Mouse (Mus musculus) left cerebral cortex, postnatal 14 days (tissue): ENCODE measurements around the gene Lsamp. TPM values are rescaled to one million over a fixed set of nuclear protein-coding genes. Genes with fewer than 3 reads are reported as not detected.
"Not testable (repeated sequence)": the region's sequence is repeated elsewhere in the genome, so short reads cannot be mapped to it uniquely, and the experiment has no call there.

ENCODE experiments used
- DNase-seq, 2 experiments: peaks; one replicate each; pipeline ENCODE4 v3.0.0; 2021 to 2022; ENCODE audit warnings: low spot score in 2 of 2, mixed read lengths in 1 of 2
- intact Hi-C: fragments of 180-260 bp; cut with DNase I; formaldehyde crosslinking; loops from one replicate; pipeline ENCODE4 v1.15.1; 2025
- total RNA-seq, 2 experiments: library from RNA; stranded (reverse); gene quantifications; 2 replicates each; pipeline ENCODE4 v1.2.3; 2021

Lsamp gene
- total RNA-seq, 2 experiments from 2014 or later = 271 to 294 TPM

DNA sequence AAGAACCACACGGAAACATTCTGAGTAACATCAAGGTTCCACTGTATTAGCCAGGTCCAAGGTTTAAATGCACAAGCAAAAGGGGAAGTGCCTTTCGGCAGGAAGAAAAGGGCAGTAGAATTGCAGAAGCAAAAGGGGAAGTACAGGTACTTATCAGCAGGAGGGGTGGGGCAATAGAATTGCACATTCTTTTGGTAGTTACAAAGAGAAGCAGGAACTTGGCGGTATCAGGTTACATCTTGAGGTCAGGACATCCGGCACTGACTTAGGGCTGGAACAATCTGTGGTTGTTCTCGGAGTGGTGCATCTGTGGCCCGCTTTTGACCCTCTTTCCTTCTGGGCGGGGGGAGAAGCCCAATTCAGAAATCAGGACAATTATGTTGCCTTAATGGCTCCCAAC is 636.9 kb downstream of the Lsamp start:
- DNase-seq, intact Hi-C loops: not testable (repeated sequence)

DNA sequence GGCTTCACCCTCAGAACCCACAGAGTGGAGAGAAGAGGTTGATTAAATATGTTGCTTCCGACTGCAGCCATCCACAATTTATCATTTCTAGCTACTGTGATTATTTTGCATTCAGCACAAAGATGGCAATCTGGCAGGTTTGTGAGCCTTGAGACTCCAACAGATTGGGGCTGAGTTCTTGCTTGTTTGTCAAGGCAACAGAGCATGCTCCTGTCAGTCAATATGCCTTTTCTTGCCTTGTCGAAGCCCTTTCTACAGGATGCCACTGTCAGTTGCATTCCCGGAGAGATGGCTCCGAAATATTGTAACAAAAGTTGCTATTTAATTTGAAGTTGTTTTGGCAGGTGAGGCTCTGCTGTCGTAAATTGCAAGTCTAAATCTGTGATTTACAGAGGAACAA is 643.0 kb downstream of the Lsamp start:
- no peak for DNase-seq
- intact Hi-C loops = no loop called here

DNA sequence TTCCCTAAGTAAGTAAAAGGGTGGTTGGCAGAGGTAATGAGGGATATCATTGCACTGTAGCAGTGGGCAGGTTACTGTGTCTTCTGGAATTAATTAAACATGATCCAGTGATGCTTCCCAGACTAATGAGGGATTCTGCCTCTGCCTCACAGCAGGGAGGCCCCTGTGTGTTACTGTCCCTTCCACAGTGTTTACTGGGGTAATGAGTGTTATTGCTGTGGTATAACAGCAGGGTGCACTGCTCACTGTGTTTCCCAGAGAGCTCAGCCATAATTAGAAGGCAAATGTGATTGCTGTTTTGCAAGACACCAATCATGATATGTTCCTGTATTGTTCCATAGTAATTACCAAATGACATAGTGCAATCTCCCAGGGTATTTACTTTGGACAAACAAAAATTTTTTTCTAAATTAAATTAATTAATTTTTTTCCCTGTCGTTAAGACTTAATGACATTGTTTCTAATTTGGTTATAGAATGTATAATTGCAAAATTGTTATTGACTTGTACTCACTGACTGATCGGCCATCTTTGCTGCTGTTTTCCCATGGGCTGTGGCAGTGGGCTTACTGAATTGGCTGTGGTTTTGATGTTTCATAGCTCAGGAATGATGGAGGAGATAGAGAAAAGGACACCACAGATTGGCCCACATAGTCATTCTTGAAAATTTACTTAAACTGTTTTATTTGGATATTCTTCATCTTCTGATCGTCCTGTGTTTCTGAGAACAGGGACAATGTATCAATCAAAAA is 655.6 kb downstream of the Lsamp start:
- no peak for DNase-seq
- intact Hi-C loops = no loop called here

DNA sequence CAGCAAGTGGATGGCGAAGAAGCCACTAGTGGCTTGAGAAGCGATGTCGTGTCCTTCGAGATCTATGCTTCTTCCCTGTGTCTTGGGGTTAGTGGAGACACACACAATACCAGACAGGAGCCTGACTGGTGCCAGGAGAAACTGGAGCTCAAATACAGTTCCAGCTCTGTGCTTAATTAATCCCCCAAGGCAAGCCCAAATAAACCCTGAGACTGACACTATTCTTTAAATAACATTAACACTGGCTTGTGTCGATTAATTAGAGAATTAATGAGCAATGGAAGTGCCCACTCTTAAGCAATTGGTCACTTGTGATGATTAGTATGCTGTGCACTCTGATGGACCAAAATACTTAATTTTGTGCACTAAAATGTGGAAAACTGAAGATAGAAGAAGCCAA is 668.6 kb downstream of the Lsamp start:
- DNase-seq = no peak
- intact Hi-C loops = no loop called here

DNA sequence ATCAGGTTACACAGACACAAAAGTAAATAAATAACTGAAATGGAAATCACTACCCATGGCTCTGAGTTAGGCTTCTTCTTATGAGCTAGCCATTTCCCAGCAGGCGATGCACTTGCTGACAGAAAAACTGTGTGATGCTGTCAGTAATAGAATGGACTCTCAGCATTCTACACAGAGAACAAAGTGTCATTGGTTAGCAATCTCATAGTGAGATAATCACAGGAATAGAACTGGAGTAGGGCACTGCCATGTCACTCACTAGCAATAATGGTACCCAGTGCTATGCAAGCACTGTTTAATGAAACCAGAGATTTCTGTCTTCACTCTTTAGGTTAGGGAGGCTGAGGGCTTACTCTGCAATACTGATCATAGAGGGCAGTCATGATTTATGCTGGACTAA is 669.3 kb downstream of the Lsamp start:
- no peak for DNase-seq
- intact Hi-C loops = no loop called here

DNA sequence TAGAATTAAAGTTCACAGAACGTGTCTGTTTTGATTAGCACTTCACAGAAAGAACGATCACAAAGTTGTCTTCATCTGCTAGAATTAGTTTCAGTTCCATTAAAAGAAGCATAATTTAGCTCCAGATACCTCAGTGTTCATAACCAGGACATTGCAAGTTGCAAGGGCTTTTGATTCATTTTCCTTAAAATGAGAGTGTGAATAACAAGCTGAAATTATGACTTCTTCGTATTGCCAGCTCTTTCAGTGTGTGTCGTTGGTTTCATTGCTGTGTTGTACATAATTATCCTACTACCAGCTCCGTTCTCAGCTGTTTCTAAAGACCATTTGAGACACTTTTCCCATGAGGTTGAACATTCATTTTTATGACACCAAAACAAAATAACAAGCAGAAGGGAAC is 672.2 kb downstream of the Lsamp start:
- intact Hi-C loops = no loop called here
- DNase-seq = no peak

DNA sequence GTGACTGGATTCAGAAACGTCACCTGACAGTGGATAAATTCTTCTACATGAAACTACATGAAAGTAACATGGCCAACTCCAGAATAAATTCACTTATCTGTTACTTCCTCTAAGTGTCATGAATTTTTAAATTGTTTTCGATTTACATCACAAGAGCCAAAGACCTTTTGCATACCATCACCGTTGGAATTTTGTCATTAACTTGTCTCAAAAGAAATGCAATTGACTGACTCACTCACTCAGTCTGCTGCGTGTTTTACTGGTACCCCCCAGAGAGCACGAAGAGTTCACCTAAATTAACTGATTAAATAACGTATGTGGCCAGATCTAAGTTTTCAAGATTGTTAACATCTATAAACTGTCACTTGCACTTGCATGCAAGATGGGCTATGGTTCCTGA is 672.7 kb downstream of the Lsamp start:
- intact Hi-C loops = no loop called here
- DNase-seq = no peak

DNA sequence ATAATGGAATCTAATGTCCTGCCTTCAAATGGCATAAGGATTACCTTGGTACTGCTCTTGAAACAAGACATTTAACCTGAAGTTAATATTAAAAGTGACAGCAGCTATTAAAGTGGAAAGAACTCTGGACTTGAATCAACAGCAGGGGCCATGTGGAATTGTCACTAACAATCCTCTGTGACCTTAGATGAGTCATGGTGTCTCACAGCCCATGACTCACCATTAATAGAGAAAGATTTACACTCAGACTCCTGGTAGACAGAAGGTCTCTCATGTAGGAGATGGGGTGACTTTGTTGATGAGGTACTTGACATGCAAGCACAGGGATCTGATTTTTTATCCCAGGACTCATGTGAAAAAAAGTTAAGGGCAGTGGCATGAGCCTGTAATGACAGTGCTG is 701.4 kb downstream of the Lsamp start:
- no peak for DNase-seq

DNA sequence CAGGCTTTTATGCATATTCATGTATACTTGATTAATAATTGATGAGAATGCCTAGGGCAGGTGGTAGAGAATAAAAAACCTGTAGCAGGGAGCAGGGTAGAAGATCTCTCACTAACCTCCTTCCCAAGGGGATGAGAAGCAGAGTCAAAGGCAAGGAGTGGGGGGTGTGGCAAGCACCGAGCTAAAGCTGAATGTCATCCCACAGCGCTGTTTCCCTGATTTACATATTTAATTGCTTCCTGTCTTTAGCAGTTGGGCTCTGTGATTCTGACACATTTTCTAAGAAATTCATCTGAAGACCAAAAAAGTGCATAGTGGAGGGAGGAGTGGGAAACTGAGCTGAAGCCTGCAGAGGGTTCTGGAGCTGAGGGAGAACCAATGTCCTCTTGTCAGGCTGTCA is 708.1 kb downstream of the Lsamp start:
- peak; percentile 5 to 12 for DNase-seq
- intact Hi-C loops = no loop called here

More for the DNA sequence above, 701.4 kb downstream of the Lsamp start:
- intact Hi-C loops = no loop called here

DNA sequence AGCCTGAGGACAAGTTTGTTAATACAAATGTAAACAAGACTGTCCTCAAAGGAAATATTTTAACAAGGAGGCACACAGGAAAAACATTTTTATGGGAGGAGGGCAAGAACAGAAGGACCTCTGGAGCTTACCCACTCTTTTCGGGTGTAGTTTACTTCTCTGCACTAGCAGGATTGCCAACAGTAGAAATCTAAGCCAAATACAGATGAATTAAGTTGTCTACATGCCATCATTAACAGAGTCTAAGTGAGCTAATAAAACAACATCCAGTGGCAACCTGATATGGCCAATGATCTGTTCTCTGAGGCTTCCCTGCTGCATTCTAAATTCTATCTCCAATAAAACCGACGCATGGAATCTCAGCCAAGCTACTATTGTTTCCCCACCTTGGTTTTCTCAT is 713.1 kb downstream of the Lsamp start:
- intact Hi-C loops = no loop called here
- no peak for DNase-seq

DNA sequence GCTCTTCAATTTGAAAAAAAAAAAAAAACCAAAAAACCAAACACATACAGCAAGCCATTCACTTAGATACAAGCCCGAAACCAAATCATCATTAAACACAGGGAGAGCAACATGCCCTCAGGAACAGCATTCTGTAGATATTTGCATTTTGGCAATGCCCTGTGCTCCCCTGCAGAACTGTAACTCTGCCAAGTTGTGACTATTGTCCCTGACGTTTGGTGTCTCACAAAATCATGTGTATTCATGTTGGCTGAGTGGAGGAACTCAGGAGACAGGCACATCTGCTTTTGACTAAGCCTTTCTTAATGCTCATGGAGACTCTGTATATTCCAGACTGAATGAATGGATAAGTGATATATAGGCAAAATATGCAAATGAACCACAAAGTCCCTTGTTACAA is 724.4 kb downstream of the Lsamp start:
- intact Hi-C loops = no loop called here

DNA sequence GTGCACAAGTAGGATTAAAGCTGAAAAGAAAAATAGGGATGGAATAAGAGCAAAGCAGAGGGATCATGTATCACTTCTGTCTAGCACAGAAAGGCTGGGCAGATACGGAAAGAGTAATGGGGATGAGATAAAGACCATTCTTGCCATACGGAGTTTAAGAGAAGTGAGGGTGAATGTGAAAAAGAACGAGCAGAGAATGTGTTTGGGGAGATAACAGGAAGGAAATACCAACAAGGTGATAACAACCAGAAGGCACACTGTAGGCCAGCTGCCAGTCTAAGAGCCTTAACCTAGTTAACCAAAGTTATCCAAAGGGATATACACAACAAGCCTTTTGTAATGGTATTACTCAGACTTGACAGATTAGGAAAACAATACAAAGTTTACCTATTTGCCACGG is 725.4 kb downstream of the Lsamp start:
- intact Hi-C loops = no loop called here
- no peak for DNase-seq

More for the DNA sequence above, 724.4 kb downstream of the Lsamp start:
- DNase-seq = no peak

DNA sequence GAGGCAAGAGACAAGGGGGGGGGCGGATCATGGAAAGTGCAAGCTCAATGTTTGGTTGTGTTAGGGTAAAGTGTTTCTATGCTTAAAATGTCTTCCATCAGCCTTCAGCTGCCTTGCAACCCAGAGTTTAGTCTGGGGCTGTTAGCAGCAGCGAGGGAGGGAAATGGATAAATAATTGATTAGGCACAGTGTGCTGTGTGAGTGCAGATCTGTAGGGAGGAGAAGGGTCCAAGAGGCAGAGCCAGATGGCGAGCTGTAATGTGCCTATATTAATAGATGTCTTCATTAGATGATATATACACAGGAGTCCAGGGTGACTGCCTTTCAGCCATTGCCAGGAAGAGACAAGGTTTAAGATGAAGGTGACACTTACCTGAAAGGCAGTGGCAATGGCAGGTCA is 725.9 kb downstream of the Lsamp start:
- no peak for DNase-seq
- intact Hi-C loops = no loop called here

DNA sequence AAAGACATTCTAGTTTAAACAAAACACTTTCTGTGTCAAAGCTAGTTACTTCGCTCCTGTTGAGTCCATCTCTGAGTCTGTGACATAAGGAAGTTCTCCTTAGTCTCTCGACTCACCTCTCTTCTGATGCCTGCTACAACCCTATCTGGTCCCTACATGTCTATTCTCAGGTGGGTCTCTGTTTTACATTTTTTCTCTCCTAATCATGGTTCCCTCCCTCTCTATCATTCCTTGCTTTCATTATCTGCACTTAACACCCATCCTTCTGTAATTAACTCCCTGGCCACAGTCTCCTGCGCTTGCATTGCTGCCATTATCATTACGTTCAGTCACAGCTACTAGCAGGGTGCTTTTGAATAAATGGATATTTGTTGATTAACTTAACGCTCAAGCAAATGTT is 726.3 kb downstream of the Lsamp start:
- intact Hi-C loops = no loop called here
- no peak for DNase-seq

DNA sequence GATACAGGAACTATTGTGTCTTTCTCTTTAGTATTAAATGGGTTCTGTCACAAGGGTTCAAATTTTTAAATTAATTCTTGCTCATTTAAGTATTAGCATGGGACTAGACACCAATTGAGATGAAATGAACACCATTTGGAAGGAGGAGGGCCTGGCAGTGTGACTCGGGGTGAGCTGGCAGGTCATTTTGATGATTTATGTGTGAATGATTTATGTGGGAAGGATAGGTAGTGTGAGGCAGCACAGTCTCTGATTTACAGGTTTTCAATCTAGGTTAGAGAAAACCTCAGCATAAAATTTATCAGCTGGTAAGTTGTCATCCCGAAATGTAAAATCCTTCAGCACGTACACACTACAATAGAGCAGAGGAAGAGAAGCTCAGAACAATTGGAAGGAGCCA is 729.6 kb downstream of the Lsamp start:
- DNase-seq = no peak
- intact Hi-C loops = no loop called here

DNA sequence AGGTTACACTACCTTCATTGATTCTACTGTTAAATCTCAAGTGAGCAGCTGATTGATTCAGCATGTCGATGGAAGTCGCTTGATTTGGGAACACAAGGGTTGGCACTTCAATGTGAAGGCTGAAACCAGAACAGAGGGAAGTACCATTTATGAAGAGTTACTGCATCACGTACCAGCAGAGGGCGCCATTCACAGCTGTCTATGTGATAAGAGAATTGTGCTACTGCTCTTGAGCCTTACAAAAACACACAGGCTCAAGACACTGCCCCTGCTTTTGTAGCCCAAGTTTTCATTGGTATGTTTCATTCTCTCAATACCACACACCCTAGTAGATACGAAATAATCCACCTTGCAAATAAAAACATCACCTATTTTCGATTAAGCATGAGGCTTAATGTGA is 754.9 kb downstream of the Lsamp start:
- intact Hi-C loops = loop anchor here (5.0 kb wide), 1 partner anchor 228 kb away; no protein-coding TSS in a partner anchor
- DNase-seq = peak; percentile 48 to 65

DNA sequence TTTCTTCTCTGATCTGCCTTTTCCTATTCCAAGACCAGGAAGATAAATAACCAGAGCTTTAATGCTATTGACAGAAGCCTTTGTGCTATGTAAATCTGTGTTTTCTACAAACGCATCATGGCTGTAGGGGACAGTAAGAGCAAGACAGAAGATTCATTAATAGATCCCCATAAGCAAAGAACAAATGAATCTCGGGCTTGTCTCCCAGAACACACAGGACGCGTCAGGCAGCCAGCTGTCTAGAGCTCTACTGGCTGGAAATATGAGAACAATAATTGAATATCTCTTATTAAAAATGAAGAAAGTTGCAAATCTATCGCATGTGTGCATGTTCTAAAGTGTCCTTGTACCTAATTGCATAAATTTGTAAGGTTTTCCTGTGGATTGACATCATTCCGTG is 755.6 kb downstream of the Lsamp start:
- intact Hi-C loops = loop anchor here (5.0 kb wide), 1 partner anchor 228 kb away; no protein-coding TSS in a partner anchor

DNA sequence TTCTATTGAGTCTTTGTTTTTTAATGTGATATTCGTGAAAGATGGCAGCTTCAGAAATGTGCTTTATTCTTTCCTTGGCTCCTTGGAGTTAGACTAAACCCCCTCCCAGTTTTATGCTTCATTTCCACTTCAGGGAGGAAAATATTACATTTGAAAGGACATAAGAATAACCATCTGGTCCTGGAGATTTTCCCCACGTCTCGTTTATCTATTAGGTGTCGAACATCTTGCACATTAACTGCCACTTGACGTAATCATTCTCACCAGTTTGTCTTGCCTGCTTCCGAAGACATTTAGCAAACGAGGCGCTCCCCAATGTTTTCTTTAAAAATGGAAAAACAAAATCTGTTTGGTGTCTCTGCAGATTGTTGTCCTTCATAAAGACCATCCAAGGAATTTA is 756.1 kb downstream of the Lsamp start:
- intact Hi-C loops = no loop called here
- DNase-seq = no peak

More for the DNA sequence above, 755.6 kb downstream of the Lsamp start:
- no peak for DNase-seq

DNA sequence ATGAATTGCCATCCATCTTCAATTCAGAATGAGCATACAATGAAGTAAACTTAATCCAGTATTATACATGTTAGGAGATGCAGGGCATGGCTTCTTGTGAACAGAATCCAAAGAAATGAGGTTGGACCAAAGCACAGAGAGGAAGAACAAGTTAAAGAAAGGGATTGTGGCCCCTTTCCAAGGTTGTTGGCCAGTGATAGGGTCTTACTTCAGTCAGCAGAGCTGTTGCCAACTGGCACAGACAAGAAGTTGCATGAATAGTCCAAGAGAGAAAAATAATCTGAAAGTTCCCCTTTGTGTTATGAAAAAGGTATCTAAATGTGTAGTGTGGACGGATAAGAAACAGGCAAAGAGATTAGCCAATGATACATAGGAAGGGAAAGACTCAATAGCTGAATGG is 843.0 kb downstream of the Lsamp start:
- intact Hi-C loops = no loop called here
- no peak for DNase-seq

DNA sequence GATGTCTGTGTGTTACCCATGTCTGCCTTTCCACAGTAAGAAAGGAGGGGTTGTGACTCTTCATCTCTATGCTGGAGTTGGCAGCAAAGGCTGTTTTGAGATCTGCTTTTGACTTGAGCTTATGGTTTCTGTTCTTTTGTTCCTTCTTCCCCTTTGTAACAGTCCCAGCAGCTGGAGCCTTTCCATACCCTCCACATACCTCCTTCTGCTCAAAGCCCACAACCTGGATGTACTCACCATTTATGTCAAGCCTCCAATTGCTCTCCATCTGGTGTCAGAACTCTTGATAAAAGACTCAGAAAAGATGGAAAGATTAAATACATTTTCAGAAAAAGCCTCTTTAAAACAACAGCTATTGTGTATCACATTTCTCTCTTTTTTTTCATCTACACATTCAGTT is 847.4 kb downstream of the Lsamp start:
- DNase-seq = no peak
- intact Hi-C loops = no loop called here

DNA sequence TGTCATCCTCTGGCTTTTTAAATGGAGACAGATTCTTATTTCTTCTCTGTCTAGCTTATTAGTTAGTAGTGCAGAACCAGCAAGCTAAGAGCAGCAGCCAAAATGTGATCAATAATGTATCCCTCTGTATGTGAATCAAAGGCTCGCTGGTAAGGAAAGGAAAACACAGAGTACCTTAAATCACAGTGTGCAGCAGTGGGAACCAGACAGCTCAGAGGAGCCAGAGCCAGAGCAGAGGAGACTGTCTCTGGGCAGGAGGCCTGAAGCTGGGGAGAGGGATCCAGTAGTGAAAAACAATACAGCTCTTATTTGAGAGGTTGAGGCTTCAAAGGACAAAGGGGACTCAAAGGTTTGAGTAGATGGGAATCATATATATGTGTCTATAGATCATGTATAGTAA is 857.6 kb downstream of the Lsamp start:
- intact Hi-C loops = no loop called here
- no peak for DNase-seq

DNA sequence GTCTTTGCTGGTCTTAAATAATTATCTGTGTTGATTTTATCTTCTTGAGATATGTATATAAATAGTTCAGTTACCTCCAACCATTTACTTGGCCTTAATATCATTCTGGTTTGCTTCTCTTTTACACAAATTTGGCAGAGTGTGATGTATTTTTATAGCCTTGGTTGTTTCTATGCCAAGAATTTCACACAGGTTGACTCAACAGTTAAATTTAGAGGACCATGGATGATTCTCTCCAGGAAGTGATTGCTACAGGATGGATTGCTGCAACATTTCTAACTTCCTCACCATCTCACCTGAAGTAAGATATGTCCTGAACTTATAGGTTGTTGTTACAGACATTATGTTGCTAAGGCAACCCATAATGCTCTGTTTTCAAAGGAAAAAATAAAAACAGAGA is 882.6 kb downstream of the Lsamp start:
- intact Hi-C loops = no loop called here
- DNase-seq = peak in 1 of 2 experiments; percentile 4
